Comparison of ENCODE assay signal across 7 mouse cellular contexts in genomic region chr14:42055451-42055850, GRCm38 (mm10).
A peak's percentile ranks its signal among the peaks of the same experiment; 100 is the strongest.
DNase-seq lines count a peak whose midpoint lies in the region.
"Not testable (repeated sequence)": the region's sequence is repeated elsewhere in the genome, so short reads cannot be mapped to it uniquely, and the experiment has no call there.

No protein-coding gene starts in this region.

- peak; percentile 3 to 15 for DNase-seq in adrenal gland, adult (ENCODE audit: inconsistent age in 2 of 2, low spot score in 1 of 2)
- DNase-seq in gastrocnemius, postnatal 36 days: peak; percentile 2 to 14
- DNase-seq in heart, postnatal 25 days (ENCODE audit: low spot score): peak; percentile 0
- peak; percentile 1 to 5 for DNase-seq in left cerebral cortex, adult 8-10 months (ENCODE audit: low spot score in 2 of 2)
- peak; percentile 3 for DNase-seq in right cerebral cortex, postnatal 25 days
- DNase-seq in testis, postnatal 14 days (ENCODE audit: low spot score): peak; percentile 4
- DNase-seq in thymus, postnatal 36 days: peak; percentile 1 to 3

- intact Hi-C loops in gastrocnemius, postnatal 36 days (cut with DNase I); heart, postnatal 25 days (cut with DNase I): not testable (repeated sequence)

Comparison
In these comparisons a context has a peak if more than half of its experiments do, and no peak if none do; other contexts are left out.
1. Peak in every context shown above with its lines: DNase-seq.